Mouse (Mus musculus) mouse embryonic stem cell (cell line): Measurements from ENCODE around the gene Cep131.

Experiments used
- in situ Hi-C, 2 experiments: fragments of 300-500 bp; cut with MboI; formaldehyde crosslinking; loops; 1 replicate in 1 of 2; 3 replicates in 1 of 2; pipeline ENCODE4 v1.14.3; 2019 to 2020; ENCODE audit warnings: low sequenced_read_pairs in 2 of 2, low pct_unique_long_range_greater_than_20kb in 1 of 2, mixed read lengths in 1 of 2; ENCODE audit not compliant: unreplicated experiment in 1 of 2

Cep131 gene

DNA sequence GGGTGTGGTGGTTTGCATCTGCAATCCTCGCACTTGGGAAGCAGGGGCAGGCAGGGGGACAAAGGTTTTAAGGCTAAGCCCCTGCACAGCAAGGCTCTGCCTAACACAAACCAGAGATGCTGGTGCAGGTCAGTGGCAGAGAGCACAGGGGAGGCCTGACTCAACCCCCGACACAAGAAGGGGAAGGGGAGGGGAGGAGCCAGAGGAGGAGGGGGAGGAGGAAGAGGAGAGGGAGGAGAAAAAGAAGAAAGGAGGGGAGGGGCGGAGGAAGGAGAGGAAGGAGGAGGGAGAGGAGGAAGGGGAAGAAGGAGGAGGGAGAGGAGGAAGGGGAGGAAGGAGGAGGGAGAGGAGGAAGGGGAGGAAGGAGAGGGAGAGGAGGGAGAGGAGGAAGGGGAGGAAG is 52.3 kb downstream of the Cep131 start:
- in situ Hi-C loops: no loop called here

- in situ Hi-C loops: no loop called here
Observed at GRCm38 (mm10) chr11:120033473-120033872, 53.2 kb downstream of the Cep131 start.

DNA sequence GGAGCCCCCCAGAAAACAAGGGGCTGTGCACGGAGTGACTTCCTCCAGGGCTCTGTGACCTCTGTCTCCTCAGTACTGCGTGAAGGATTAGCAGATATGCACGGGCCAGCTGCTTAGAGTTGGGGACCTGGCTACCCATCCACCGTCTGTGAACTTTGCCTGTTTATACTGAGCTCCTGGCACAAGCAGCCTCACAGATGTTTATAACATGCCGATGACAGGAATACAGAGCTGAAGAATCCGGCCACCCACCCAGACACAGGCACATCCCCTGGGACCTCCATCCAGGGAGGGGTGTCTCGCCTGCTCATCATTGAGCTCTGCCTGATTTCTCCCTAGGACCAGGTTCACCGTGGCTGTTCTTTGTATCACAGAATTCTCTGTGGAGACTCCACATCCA is 54.6 kb downstream of the Cep131 start:
- in situ Hi-C loops: no loop called here

GRCm38 (mm10) chr11:120030145-120030901 is 56.3 kb downstream of the Cep131 start:
- in situ Hi-C loops: no loop called here

DNA sequence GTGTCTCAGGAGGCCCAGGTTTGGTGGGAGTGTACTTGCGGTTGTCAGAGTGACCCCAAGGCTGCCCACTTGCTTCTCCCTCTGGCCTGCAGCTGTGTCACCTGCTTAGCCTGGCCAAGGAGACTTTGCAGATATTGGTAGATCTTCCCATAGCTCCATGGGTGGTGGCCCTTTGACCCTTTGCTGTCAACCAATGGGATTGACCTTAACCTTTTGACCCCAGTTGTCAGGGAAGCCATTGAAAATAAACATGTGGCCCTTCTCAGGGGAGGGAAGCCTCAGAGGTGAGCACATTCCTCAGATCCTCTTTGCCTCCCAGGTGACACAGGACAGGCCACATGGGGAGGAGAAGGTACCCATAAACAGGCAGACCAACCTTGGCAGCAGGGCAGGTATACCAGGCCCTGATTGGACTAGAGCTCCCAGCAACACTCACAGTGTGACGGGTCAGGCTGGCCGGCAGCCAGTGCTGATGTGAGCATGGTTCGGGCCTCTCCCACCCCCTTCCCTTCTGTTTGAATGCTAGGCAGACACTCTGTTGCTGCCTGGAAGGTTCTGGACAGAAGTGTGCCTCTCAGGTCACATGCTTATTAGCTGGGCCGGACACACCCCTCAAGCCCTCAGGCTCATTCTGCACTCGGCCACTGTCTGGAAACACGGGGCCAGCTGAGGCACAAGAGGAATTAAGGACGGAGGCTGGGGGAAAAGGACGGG is 57.0 kb downstream of the Cep131 start:
- in situ Hi-C loops: no loop called here

- in situ Hi-C loops: no loop called here
Observed at GRCm38 (mm10) chr11:120028319-120029092, 58.1 kb downstream of the Cep131 start.

DNA sequence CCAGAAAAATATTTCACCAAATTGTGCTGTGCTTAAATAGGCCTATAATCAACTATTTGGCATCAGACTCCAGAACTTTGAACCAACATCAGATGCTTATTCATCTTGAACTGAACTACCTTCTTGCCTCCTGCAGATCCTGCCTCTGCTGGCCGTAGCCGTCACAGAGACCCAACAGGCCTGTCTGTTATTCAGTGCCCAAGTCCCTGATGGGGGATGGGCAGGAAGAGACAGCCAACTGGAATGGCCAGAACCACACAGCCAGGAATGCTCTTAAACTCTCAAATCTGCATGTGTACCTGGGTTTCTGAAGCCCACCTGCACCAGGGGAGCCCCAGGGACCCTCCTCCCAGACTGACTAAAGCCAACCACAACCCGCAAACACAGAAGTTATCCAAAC is 59.7 kb downstream of the Cep131 start:
- in situ Hi-C loops: no loop called here

GRCm38 (mm10) chr11:120022841-120023240 is 63.8 kb downstream of the Cep131 start:
- in situ Hi-C loops: no loop called here

DNA sequence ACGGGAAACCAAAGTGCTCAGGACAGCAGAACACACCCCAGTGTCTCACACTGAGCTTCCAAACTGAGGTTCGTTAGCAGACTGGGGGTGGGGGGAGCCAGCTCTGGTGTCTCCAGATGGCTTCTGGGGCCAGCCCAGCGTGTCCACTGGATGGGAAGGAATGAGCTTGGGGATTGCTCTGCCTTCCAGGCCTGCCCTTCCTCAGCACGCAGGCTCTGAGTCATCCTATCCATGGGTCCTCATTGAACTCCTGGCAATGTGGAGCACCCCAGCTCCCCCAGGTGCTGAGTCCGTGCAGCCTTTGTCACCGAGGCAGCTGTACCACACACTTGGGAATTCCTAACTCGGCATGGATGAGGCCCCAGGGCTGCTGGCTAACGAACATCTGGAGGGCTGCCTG is 64.4 kb downstream of the Cep131 start:
- in situ Hi-C loops: no loop called here

DNA sequence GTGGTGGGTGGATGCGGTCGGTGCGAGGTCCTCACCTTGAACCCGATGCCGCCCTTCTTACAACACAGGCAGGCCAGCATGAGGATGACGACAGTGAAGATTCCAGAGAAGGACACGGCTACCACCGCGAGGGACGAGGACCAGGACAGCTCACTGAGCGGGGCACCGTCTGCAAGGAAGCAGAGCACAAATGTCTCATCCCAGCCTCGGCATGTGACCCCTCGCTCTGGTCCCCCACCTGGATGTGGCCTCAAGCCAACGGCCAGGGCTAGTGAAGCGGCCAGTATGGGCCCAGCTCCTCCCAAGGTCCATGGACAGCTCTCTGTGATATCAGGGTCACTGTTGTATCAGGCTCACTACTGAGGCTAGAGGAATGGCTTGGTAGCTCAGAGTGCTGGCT is 65.3 kb downstream of the Cep131 start:
- in situ Hi-C loops: no loop called here

GRCm38 (mm10) chr11:120019542-120020440 is 66.8 kb downstream of the Cep131 start:
- in situ Hi-C loops: no loop called here

DNA sequence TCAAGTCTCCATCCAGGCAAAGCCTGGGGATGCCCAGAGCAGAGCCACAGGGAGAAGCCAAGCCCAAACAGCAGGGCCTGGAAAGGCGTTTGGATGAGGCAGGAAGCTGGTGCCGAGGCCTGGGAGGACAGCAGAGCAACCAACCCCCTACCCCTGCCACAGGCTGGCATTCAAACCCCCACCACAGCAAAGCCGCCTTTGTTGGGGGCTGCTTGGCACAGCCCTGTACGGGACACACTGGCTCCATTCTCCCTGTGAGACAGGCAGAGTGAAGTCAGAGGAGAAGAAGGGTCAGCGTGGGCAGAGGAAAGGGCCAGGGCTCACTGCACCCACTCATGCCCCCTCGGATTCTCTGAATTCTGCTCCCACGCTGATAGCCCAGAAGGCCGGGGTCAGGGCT is 69.6 kb downstream of the Cep131 start:
- in situ Hi-C loops: no loop called here

- in situ Hi-C loops: no loop called here
Observed at GRCm38 (mm10) chr11:120014758-120015157, 71.9 kb downstream of the Cep131 start.
